Mouse (Mus musculus) macrophage (primary cell): ENCODE measurements around the gene Flnc. TPM values are rescaled to one million over a fixed set of nuclear protein-coding genes. Genes with fewer than 3 reads are reported as not detected.

Source experiments
- H3K27ac ChIP-seq: fragments of 350-480 bp; formaldehyde crosslinking; 2 replicates; pipeline ENCODE4 v1.9.0; 2021
- H3K36me3 ChIP-seq: fragments of 350-480 bp; formaldehyde crosslinking; 2 replicates; pipeline ENCODE4 v1.9.0; 2021; ENCODE audit errors: inconsistent target
- H3K4me3 ChIP-seq: fragments of 350-480 bp; formaldehyde crosslinking; 2 replicates; pipeline ENCODE4 v1.9.0; 2021; ENCODE audit errors: inconsistent target
- H3K79me2 ChIP-seq: fragments of 350-480 bp; formaldehyde crosslinking; 2 replicates; pipeline ENCODE4 v1.9.0; 2021; ENCODE audit errors: inconsistent target
- WGBS: methylation state at CpG from one replicate; pipeline ENCODE4 v1.1.7; 2026; ENCODE audit warnings: inconsistent platforms; ENCODE audit not compliant: missing documents; 5-methylcytosine and 5-hydroxymethylcytosine counted together
- polyA plus RNA-seq: library from polyadenylated mRNA; stranded (reverse); fragments of 250-400 nt; gene quantifications from 3 replicates; pipeline ENCODE4 v1.2.4, GENCODE M21; 2018; ENCODE audit warnings: inconsistent platforms

The Flnc gene
- polyA plus RNA-seq, 1 experiment from 2014 or later = not detected

DNA sequence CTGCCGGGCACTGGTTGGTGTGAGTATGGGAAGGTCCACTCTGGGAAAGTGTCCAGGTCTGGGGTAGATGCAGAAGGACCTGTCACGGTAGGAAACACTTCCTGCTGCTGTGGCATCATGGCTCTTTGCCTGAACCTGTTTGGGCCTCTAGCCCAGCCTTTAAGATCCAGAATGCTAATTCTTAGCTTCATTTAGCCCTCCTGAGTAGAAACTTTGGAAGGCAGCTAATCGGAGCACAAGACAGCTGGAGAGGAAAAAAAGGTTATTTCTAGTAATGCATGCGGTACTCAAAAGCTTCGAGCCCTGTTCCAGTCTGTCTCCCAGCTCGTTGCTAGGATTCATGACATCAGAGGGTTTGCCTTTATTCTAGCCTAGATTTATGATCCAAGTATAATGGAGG is 26.6 kb upstream of the Flnc start:
- no peak overlapping the region for H3K27ac ChIP-seq
- no peak overlapping the region for H3K4me3 ChIP-seq
- no peaks in the 10 kb centered on the region for H3K79me2 ChIP-seq
- H3K36me3 ChIP-seq = no peaks in the 10 kb centered on the region
- 77% methylated on average over 6 of the region's 6 CpGs for WGBS

DNA sequence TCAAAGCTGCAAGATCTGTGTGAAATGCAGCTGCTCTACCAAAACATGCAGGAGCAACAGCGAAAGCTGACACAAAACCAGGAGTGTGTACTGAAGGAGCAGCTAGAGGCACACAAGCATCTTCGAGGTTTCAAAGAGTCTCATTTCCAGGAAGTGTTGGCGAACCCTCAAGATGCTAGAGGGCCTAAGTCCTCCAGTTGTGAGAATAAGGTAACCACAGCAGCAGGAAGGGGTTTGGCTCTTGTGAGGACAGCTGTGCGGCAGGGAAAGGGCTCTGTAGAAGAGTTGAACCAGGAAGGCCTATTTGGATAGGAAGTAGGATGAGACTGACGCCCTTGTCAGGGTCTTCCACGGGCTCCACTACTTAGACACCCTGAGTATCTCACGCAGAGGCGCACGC is 17.6 kb upstream of the Flnc start:
- no peak overlapping the region for H3K4me3 ChIP-seq
- no peak overlapping the region for H3K27ac ChIP-seq
- no peaks in the 10 kb centered on the region for H3K79me2 ChIP-seq
- H3K36me3 ChIP-seq = no peaks in the 10 kb centered on the region
- 49% methylated on average over 9 of the region's 9 CpGs for WGBS

DNA sequence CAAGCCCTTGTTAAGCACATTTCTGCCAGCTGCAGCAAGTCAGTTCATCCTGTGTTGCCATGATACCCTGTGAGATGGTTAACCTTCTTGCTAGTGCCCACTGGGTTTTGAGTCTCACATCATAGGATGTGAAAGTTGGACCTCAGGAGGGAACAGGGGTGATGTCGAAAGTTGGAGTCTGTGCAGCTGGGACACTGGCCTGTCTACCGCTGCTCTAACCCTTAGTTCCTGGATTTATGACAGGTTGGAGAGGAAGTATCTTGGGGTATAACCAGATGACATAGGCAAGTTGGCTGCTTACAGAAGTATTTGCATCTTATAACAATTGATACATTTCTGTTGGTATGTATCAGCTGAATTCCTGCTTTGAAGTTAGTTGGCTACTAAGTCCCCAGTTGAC is 12.5 kb upstream of the Flnc start:
- 6% methylated on average over 2 of the region's 2 CpGs for WGBS
- H3K36me3 ChIP-seq = no peaks in the 10 kb centered on the region
- H3K4me3 ChIP-seq = no peak overlapping the region
- H3K27ac ChIP-seq = no peak overlapping the region
- H3K79me2 ChIP-seq = no peaks in the 10 kb centered on the region

DNA sequence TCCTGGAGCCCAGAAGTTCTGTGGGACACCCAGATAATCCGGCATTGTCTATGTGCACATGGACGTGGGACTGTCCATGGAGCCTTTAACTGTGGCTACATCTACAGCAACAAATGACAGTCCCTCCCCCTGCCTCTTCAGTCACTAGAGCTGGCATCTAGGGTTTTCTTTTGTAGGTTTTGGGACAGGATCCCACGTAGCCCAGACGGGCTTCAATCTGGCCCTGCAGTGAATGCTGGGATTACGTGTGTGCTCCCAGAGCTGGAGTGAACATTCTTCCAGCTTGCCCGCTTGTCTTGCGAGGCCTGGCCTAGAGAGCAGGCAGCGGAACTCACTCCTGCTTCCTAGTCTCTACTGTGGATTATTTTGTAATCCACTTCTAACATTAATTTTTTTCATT is 7.9 kb upstream of the Flnc start:
- Histone ChIP-seq H3K79me2 (no peaks in the 10 kb centered on the region), H3K27ac (no peak overlapping the region), H3K4me3 (no peak overlapping the region), H3K36me3 (no peaks in the 10 kb centered on the region)
- WGBS = 86% methylated on average over 8 of the region's 8 CpGs

DNA sequence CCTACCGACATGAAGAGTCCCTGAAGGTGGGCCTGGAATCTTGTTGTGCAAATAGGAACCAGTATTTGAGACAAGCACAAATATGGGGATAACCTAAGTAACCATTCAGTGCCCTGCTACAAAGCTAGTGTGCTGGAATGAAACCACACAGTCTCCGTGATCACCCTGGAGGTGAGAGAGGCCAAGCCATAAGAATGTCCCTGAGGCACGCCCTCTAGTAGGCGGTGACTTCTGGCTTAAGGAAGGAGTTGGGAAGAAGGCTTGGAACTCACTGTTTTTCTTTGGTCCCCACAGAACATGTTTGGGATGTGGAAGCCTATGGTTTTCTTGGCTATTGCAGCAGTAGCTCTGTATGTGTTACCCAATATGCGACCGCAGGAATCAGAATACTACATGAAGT is 6.7 kb upstream of the Flnc start:
- Histone ChIP-seq H3K36me3 (no peaks in the 10 kb centered on the region), H3K4me3 (no peak overlapping the region), H3K79me2 (no peaks in the 10 kb centered on the region), H3K27ac (no peak overlapping the region)
- WGBS = 93% methylated on average over 6 of the region's 6 CpGs

DNA sequence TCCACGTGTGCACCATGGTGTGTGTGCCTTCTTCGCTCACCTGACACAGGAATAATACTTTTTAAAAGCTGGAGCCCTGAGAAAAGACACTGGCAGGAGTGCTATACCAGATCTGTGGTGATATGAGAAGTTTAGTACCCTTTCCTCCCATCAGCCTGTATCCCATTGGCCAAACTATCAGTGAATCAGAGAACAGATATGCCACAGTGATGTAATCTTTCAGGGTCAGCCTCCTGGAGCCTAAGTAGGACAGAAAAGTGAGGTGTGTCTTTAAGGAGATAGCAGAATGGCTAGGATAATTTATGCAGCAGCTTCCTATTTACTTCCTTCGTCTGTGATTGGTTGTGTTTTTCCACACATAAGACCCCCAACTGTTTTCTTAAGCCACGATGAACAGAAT is 4.9 kb upstream of the Flnc start:
- no peak overlapping the region for H3K27ac ChIP-seq
- no peaks in the 10 kb centered on the region for H3K79me2 ChIP-seq
- no peak overlapping the region for H3K4me3 ChIP-seq
- H3K36me3 ChIP-seq = no peaks in the 10 kb centered on the region
- WGBS = 68% methylated on average over 4 of the region's 4 CpGs

DNA sequence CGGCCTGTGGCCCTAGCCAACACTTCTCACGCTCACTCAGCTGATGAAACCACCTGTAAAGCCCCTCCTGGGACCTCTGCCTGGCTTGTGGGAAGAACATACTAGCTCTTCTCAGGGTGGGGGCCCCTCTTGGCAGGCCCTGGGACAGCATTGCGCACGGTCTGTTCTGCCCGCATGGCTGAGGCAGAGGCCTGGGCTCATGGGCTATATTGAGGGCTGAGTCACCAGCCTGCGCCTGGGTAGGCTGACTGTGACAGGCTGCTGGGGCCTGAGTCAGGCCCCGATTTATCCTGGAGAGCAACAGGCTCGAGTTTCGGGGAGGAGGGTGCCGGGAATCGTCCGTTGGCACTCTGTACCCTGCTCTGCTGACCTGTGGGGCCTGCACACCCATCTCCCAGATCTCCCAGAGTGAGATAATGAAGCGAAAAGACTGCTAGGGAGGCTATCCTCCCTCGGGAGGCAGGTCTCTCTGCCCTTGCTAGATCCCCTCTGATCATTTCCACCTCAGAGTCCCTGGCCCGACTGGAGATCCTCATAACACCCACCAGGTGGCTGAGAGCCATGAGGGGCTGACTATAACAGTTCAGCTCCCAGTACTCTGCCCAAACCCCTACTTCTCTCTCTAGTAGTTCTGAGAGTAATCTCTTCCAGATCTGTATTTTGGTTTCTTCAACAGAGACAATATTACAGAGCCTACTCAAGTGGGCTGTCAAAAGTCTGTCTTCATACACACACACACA is 2.2 kb upstream of the Flnc start:
- WGBS = 80% methylated on average over 15 of the region's 15 CpGs
- no peaks in the 10 kb centered on the region for H3K36me3 ChIP-seq

DNA sequence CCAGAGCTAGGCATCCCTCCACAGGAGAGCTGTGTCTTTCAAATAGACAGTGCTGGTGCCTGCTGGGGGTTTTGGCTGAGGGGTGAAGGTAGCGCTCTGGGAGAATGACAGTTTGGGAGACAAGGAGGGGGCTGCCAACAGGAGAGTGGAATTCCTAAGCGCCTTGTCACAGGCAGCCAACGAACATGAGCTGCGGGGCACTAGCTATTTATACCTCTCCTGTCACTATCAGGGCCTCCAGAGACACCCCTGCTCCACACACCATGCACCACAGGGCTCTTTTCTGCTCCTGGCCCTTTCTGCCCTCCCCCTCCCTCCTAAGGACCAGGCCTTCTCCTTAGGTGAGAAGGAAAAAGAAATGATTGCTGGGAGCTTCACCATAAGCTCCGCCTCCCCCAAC is 1.6 kb upstream of the Flnc start:
- Histone ChIP-seq H3K4me3 (no peak overlapping the region), H3K27ac (no peak overlapping the region), H3K36me3 (no peaks in the 10 kb centered on the region), H3K79me2 (no peaks in the 10 kb centered on the region)
- WGBS = 81% methylated on average over 5 of the region's 5 CpGs

More for the DNA sequence above, 2.2 kb upstream of the Flnc start:
- no peak overlapping the region for H3K27ac ChIP-seq
- H3K79me2 ChIP-seq = no peaks in the 10 kb centered on the region
- no peak overlapping the region for H3K4me3 ChIP-seq

DNA sequence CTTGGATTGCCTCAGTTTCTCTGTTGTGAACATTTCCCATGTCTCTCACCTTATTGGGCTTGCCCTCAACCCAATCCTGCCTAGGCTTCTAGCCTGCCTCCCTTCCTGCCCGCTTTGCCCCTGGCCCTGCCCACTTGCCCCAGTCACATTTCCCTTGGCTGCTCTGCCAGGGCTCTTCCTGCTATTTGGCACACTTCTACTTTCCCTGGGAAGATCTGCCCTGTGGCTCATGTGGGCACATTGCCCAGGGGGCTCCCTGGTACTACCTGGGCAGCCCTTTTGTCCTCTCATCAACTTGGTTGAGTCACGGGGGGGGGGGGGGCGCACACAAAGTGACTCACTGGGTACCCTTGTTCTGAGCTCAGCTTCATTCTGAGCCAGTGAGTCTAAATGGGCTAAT is 900 bp upstream of the Flnc start:
- WGBS = 53% methylated on average over 3 of the region's 3 CpGs
- Histone ChIP-seq H3K27ac (no peak overlapping the region), H3K79me2 (no peaks in the 10 kb centered on the region), H3K4me3 (no peak overlapping the region), H3K36me3 (no peaks in the 10 kb centered on the region)

DNA sequence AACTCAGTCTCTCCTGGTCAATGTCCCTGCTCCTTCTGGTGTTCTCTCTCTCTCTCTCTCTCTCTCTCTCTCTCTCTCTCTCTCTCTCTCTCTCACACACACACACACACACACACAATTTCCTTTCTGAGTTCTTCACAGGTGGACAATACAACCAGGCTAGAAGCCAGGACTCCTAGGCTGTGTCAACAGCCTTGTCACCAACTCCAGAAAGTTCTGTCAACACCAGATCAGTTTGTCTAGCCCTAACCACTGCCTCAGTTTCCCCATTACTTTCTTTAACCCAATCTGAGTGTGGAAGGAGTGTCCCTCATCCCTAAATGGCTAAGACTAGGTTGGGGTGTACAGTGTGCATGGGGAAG is 399 bp upstream of the Flnc start:
- Histone ChIP-seq H3K4me3 (no peak overlapping the region), H3K27ac (no peak overlapping the region), H3K79me2 (no peaks in the 10 kb centered on the region), H3K36me3 (no peaks in the 10 kb centered on the region)

DNA sequence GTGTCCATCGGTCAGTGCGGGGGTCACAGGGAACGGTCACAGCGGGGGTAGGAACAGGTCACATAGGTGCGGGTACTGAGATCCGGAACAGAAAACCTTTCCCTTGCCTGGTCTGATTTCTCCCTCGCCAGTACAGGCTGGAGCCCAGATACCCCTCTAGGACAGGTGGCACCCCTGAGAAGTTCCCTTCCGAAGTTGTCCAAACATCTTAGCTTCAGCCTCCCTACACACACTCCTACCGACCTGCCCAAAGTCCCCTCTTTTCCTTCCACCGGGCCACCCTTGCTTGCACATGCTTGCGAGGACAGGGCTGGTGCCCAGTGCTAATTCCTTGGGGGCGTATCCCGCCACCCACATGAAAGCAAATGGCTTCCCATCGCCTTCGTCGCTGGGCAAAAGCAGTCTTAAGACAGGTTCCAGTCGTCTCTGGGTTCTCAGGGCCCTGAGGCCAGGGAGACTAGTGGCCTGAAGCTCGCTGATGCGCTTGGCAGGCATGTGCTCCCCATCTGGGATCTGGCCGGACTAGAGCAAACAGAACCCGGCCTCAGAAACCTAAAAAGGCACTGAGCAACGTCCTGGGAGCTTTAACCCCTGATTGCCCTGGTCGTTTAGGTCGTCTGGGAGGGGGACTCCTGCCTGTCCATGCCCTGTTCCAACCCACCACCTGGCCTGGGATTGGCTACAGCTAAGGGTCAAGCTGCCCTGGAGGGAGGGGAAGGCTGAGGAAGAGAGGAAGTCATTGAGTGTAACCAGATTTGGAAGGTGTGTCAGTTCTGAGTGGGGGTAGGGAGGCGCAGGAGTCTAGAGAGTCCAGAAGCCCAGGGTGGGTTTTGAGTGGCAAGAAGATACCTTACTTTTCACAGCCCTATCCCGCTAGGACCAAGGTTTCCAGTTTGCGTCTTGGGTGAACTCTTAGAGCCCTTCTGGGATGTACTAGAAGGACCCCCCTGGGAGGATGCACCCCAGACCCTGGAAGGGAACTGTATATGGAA is 1.0 kb downstream of the Flnc start:
- Histone ChIP-seq H3K79me2 (no peaks in the 10 kb centered on the region), H3K4me3 (no peak overlapping the region), H3K27ac (no peak overlapping the region), H3K36me3 (no peaks in the 10 kb centered on the region)
- 10% methylated on average over 27 of the region's 27 CpGs for WGBS

DNA sequence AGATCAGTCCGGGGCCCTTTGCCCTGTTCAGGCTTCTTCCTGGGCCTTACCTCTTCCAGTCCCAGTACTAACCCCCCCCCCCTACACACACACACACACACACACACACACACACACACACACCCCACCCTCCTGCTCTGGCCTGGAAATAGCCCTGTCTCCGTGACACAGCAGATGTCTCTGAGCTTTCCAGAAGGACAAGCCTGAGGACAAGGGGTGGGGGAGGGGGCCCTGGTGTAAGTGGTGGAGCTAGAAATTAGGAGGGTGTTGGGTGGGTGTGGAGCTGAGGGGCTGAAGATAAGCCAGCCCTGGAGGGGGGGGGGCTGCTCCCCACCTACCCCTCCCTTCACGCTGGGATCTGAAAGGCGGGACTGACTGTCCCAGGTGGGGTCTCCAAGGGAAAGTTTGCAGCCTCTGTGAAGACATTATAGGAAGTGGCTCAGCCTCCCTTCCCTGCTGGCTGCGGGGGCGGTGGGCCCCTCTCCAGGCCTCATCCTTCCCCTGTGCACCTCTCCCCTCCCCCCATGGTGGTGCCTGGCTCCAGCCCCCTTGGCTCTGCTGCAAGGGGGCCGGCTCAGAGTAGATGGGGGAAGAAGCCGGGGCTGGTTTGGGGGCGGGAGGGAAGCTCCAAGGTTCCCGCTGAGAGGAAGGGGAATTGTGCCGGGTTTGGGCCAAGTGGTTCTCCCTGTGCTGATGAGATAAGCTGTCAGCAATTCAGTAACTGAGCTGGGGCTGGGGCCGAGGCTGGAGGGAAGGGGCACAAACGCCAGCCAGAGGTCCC is 2.0 kb downstream of the Flnc start:
- H3K4me3 ChIP-seq = no peak overlapping the region
- no peaks in the 10 kb centered on the region for H3K36me3 ChIP-seq
- no peaks in the 10 kb centered on the region for H3K79me2 ChIP-seq
- no peak overlapping the region for H3K27ac ChIP-seq
- WGBS = 13% methylated on average over 12 of the region's 13 CpGs

DNA sequence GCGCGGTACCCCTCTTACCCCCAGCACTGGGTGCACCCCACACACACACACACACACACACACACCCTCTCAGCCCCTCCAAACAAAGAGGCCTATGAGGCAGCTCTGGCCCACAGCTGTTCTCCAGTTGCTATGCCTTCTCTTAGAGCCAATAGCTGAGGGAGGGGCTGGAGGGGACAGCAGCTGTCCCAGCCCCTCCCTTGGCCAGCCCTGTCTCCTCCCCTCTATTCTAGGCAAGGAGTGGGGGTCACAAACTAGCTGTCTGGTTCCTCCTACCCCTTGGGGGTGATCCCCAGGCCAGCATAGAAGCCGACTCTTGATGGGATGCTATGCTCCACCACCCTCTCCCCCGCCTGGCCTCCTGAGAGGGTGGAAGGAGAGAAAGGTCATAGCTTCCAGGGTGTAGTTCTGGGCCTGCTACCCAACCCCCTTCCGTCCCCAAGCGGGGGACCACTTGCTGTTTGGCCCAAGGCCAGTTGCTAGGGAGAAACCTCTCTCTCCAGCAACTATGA is 2.9 kb downstream of the Flnc start:
- no peak overlapping the region for H3K4me3 ChIP-seq
- 64% methylated on average over 4 of the region's 6 CpGs for WGBS
- H3K36me3 ChIP-seq = no peaks in the 10 kb centered on the region
- H3K79me2 ChIP-seq = no peaks in the 10 kb centered on the region
- H3K27ac ChIP-seq = no peak overlapping the region

DNA sequence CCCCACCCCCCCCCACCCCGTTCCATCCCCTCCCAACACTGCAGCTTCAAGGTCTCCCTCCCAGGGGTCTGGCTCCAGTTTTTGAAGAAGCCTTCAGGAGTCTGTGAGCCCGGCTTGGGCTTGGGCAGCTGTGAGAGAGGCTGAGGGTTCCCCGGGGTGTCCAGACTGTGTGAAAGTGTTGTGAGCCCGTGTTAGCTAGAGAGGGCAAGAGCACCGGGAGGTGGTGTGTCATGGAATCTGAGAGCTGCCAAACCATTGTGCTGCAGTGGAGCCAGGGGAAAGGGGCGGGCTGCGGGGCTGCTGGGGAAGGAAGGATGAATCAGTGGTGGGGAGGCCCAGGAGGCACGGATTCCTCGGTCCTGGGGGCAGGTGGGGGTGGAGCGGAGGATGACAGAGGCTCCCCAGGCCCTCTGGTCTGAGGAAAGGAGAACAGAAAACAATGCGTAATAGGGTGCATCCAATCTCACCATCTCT is 3.4 kb downstream of the Flnc start:
- no peaks in the 10 kb centered on the region for H3K79me2 ChIP-seq
- 21% methylated on average over 10 of the region's 11 CpGs for WGBS
- H3K36me3 ChIP-seq = no peaks in the 10 kb centered on the region
- no peak overlapping the region for H3K4me3 ChIP-seq
- H3K27ac ChIP-seq = no peak overlapping the region
